Mouse (Mus musculus): Measurements from ENCODE around the gene Rnft1. TPM values are rescaled to one million over a fixed set of nuclear protein-coding genes. Genes with fewer than 3 reads are reported as not detected.
A peak's percentile ranks its signal among the peaks of the same experiment; 100 is the strongest.
"Not testable (repeated sequence)": the region's sequence is repeated elsewhere in the genome, so short reads cannot be mapped to it uniquely, and the experiment has no call there.

Gene Rnft1
- polyA plus RNA-seq (2015; fragmentation: Nextera tagmentation; extraction: Ambion mirVana), result 56.3 and 61.3 TPM in 2 replicates

DNA sequence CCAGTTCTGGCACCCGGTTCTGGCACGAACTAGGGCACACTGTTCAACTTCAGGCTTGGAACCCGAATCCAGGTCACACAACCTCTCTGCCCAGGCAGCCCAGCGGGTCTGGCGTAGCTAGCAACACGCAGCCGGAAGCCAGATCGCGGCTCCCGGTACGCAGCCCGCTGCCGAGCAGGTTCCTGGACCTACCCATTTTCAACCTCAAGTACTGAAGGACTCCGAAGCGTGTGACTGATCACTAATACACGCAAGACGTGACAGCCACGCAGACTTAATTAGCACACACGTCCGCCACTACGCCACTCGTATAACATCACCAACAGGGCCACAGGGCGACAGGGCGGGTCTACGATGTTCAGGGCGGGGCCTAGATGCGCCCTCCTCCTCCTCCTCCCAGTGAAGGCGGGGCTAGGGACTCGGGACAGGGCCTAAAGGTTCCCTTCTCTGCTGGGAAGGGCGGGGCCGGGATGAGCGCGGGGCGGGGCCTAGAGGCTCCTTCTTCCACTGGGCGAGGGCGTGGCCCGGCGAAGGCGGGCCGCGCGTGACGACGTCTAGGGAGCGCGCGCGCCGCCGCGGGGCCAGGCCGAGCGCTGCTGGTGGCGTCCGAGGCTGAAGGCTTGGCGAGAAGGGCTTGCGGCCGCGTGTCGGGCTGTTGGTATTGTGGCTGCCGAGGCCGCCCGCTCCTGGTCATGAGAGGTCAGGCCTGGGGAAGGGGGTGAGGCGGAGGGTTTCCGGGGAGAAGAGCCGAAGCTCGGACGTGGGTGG lies at the start of gene Rnft1:
Rnft1 (plus strand) TSS at position 557 of the 768 bp plus-strand sequence.
- Histone ChIP-seq H3K4me2 (replicated peaks) (peak within 1 kb of the TSS; percentile 83), H3K9me3 (no peaks in the 10 kb centered on the region), H3K4me3 (replicated peaks) (peak within 1 kb of the TSS; percentile 68), H3K9ac (peak within 1 kb of the TSS; percentile 76), H3K36me3 (no peaks in the 10 kb centered on the region), H3K4me1 (replicated peaks) (peaks cover 8% of the 10 kb centered on the region; the same call in 1 of the 2 replicates), H3K27me3 (replicated peaks) (no peaks in the 10 kb centered on the region), H3K27ac (peak within 1 kb of the TSS; percentile 93)
- under 1% methylated on average over 68 of the region's 68 CpGs for WGBS
- peak; percentile 99 for ATAC-seq

DNA sequence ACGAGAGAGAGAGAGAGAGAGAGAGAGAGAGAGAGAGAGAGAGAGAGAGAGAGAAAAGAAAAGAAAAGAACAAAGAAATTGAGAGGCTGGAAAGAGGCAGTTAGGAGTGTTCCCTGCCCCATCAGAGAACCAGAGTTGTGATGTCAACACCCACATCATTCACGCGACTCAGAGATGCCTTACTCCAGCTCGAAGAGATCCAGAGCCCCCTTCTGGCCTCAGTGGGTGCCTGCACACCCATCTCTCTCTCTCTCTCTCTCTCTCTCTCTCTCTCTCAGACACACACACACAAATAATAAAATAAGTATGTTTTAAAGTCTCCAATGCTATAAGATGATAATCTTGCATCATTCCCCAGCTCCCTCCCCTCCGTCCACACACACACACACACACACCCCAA lies 47.6 kb upstream of the Rnft1 start:
- Histone ChIP-seq H3K27ac (no peak overlapping the region), H3K9me3 (no peaks in the 10 kb centered on the region), H3K9ac (no peak overlapping the region), H3K4me2 (replicated peaks) (no peak overlapping the region), H3K4me3 (replicated peaks) (no peak overlapping the region), H3K27me3 (replicated peaks) (no peaks in the 10 kb centered on the region), H3K36me3 (no peaks in the 10 kb centered on the region), H3K4me1 (replicated peaks) (no peaks in the 10 kb centered on the region)
- peak; percentile 67; the same call in 1 of the 2 replicates for ATAC-seq
- 18% methylated on average over 5 of the region's 5 CpGs for WGBS

DNA sequence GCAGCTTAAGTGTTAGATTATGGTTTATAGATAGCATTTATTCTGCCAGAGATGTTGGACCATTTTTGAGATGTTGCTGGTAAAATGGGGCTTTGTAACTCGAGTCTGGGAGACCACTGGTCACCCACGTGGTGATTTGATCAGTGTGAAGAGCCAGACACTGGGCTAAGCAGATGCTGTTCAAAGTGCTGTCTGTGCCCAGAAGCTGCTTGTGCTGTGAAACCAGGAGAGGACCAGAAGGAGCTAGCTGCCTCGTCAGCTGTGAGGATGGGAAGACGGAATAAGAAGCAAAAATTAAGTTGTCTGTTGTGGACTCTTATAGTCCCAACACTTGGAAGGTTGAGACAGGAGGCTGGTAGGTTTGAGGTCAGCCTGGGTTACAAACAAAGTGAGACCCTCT lies 46.2 kb upstream of the Rnft1 start:
- Histone ChIP-seq H3K27me3 (replicated peaks) (no peaks in the 10 kb centered on the region), H3K9ac (no peak overlapping the region), H3K4me3 (replicated peaks) (no peak overlapping the region), H3K27ac (no peak overlapping the region), H3K36me3 (no peaks in the 10 kb centered on the region), H3K4me1 (replicated peaks) (no peaks in the 10 kb centered on the region), H3K4me2 (replicated peaks) (no peak overlapping the region), H3K9me3 (no peaks in the 10 kb centered on the region)
- WGBS, result 47% methylated on average over 4 of the region's 4 CpGs
- no peak for ATAC-seq

DNA sequence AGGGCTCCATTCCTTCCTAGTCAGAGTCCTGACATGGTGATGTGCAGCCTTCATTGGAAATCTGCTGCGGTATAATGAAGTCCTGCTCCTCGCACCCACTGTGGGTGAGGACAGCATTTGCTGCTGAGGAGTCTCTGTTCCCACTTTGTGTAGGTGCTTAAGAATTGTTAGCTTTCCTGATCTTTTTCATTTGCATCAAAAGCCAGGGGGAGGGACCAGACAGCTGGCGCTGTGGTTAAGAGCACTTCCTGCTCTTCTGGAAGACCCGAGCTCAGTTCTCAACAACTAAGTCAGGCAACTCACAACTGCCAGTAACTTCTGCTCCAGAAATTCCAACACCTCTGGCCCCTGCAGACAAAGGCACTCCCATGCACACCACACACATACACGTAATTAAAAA lies 43.7 kb upstream of the Rnft1 start:
- H3K27me3 ChIP-seq (replicated peaks), result no peaks in the 10 kb centered on the region
- 63% methylated on average over 5 of the region's 5 CpGs for WGBS
- no peaks in the 10 kb centered on the region for H3K36me3 ChIP-seq
- no peaks in the 10 kb centered on the region for H3K4me1 ChIP-seq (replicated peaks)
- no peak overlapping the region for H3K4me2 ChIP-seq (replicated peaks)
- no peak overlapping the region for H3K9ac ChIP-seq
- H3K9me3 ChIP-seq, result no peaks in the 10 kb centered on the region
- ATAC-seq, result no peak
- H3K4me3 ChIP-seq (replicated peaks), result no peak overlapping the region
- H3K27ac ChIP-seq, result no peak overlapping the region

DNA sequence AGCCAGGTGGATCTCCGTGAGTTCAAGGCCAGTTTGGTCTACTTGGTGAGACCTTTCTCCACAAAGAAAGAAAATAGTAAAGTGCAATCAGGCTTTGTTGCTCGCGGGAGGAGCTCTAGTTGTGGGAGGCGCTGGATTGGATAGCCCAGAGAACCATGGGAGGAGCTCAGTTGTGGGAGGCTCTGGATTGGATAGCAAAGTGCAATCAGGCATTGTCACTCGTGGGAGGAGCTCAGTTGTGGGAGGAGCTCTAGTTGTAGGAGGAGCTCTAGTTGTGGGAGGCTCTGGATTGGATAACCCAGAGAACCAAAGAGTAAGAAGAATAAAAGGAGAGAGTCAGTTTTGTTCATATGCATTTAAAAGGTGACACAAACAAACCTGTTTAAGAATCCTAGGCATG lies 30.5 kb upstream of the Rnft1 start:
- no peaks in the 10 kb centered on the region for H3K27me3 ChIP-seq (replicated peaks)
- no peak overlapping the region for H3K27ac ChIP-seq
- H3K9ac ChIP-seq, result no peak overlapping the region
- H3K4me3 ChIP-seq (replicated peaks), result no peak overlapping the region
- ATAC-seq, result no peak
- H3K4me2 ChIP-seq (replicated peaks), result no peak overlapping the region
- no peaks in the 10 kb centered on the region for H3K9me3 ChIP-seq
- 91% methylated on average over 5 of the region's 5 CpGs for WGBS
- H3K36me3 ChIP-seq, result no peaks in the 10 kb centered on the region
- H3K4me1 ChIP-seq (replicated peaks), result no peaks in the 10 kb centered on the region

DNA sequence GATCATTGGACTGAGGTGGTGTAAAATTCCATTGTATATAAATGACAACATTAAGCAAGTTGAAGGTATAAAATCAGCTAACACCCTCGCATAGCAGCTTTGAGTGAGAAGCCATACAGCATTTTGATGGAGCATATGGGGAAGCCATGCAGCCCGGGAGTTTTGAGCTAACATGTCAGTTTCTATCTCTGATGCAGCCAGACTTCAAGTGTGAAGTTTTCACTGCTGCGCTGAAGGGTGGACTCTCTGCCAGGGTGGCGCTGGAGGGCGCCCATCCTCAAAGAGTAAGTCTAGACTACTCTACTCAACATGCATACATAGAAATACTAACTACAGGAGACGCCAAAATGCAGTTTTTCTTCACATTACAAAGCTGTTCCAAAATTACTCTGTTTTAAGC lies 26.9 kb upstream of the Rnft1 start:
- no peak for ATAC-seq
- H3K4me2 ChIP-seq (replicated peaks), result no peak overlapping the region

DNA sequence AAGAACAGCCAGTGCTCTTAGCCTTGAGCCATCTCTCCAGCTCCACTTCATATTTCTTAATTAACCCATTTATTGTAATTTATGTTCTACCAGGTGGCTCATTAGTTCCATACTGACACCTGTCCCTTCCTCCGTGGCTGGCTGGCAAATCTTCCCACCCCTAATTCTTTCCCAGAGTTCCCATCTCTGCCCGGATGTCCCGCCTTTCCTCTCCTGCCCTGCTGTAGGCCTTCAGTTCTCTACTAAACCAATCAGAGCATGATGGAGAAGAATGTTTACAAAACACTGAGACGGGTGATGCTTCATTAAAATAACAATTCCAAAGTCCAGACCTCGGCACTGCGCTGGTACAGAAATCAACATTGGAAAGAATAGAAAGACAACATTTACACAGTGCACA lies 25.6 kb upstream of the Rnft1 start:
- no peaks in the 10 kb centered on the region for H3K36me3 ChIP-seq
- no peaks in the 10 kb centered on the region for H3K9me3 ChIP-seq
- no peak overlapping the region for H3K9ac ChIP-seq
- H3K4me2 ChIP-seq (replicated peaks), result no peak overlapping the region
- H3K27ac ChIP-seq, result no peak overlapping the region
- H3K27me3 ChIP-seq (replicated peaks), result no peaks in the 10 kb centered on the region
- no peak for ATAC-seq
- no peaks in the 10 kb centered on the region for H3K4me1 ChIP-seq (replicated peaks)
- 71% methylated on average over 6 of the region's 6 CpGs for WGBS
- H3K4me3 ChIP-seq (replicated peaks), result no peak overlapping the region

More for the DNA sequence above, 26.9 kb upstream of the Rnft1 start:
- Histone ChIP-seq H3K4me1 (replicated peaks) (no peaks in the 10 kb centered on the region), H3K27me3 (replicated peaks) (no peaks in the 10 kb centered on the region), H3K27ac (no peak overlapping the region), H3K9me3 (no peaks in the 10 kb centered on the region), H3K36me3 (no peaks in the 10 kb centered on the region), H3K4me3 (replicated peaks) (no peak overlapping the region), H3K9ac (no peak overlapping the region)
- 90% methylated on average over 6 of the region's 6 CpGs for WGBS

DNA sequence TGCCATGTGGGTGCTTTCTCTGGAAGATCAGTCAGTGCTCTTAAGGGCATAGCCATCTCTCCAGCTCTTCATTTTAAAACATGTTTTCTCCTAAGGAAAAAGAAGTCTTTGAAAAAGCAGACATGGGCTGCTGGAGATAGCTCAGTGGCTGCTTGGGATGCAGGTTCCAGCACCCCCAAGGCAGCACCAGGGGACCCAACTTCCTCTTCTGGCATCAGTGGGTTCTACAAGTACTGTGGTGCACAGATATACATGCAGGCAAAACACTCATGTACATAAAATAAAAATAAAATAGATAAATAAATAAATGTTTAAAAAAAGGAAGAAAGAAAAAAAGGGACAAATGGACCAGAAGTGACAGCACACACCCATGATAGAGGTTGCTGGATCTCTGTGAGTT lies 21.9 kb upstream of the Rnft1 start:
- H3K36me3 ChIP-seq, result no peaks in the 10 kb centered on the region
- H3K27me3 ChIP-seq (replicated peaks), result no peaks in the 10 kb centered on the region
- no peak overlapping the region for H3K4me2 ChIP-seq (replicated peaks)
- no peak overlapping the region for H3K9ac ChIP-seq
- no peak overlapping the region for H3K27ac ChIP-seq
- ATAC-seq, result no peak
- no peaks in the 10 kb centered on the region for H3K9me3 ChIP-seq
- H3K4me1 ChIP-seq (replicated peaks), result no peaks in the 10 kb centered on the region
- H3K4me3 ChIP-seq (replicated peaks), result no peak overlapping the region

DNA sequence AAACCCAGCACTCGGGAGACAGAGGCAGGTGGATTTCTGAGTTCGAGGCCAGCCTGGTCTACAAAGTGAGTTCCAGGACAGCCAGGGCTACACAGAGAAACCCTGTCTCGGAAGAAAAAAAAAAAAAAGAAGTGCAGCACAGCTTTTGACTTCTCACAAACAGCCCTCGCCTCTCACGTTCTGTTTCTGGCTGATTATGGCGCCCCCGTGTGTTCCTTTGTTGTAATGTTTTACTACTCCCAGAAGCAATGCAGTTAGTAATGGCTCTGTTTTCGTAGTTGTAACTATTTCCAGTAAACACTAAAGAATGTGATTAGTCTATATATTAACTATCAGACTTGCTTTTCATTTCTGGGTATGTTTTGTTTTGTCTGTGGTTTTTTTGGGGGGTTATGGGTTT lies 20.2 kb upstream of the Rnft1 start:
- not testable (repeated sequence) for H3K4me3 ChIP-seq (replicated peaks); H3K36me3 ChIP-seq; H3K9me3 ChIP-seq; H3K4me2 ChIP-seq (replicated peaks); H3K4me1 ChIP-seq (replicated peaks); H3K27ac ChIP-seq; H3K9ac ChIP-seq; H3K27me3 ChIP-seq (replicated peaks)
- WGBS, result 13% methylated on average over 8 of the region's 8 CpGs
- peak; percentile 36; the same call in 1 of the 2 replicates for ATAC-seq

DNA sequence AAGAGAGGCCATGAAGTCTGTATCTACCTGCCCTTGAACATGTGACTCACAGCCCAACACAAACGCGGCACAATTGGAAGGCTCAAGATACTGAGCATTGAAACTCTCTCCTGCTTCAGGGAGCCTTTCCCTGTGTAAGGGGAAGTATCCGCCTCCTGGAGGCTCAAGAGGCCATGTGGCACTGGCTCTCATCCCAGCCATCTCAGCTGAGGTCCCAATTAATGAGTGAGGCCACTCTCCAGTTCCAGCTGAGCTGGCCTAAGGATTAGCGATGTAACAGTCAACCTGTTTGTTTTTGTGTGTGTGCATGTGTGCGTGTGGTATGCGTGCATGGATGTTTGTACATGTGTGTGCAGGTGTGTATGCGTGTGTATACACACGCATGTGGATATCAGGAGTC lies 16.1 kb upstream of the Rnft1 start:
- H3K9ac ChIP-seq, result no peak overlapping the region
- H3K9me3 ChIP-seq, result no peaks in the 10 kb centered on the region
- H3K4me2 ChIP-seq (replicated peaks), result no peak overlapping the region
- 0 out of 2 replicates have a peak, but pooled peaks cover 2% of the 10 kb centered on the region for H3K4me1 ChIP-seq (replicated peaks)
- 79% methylated on average over 8 of the region's 8 CpGs for WGBS
- no peaks in the 10 kb centered on the region for H3K27me3 ChIP-seq (replicated peaks)
- H3K4me3 ChIP-seq (replicated peaks), result no peak overlapping the region
- ATAC-seq, result no peak
- H3K27ac ChIP-seq, result no peak overlapping the region
- H3K36me3 ChIP-seq, result no peaks in the 10 kb centered on the region

DNA sequence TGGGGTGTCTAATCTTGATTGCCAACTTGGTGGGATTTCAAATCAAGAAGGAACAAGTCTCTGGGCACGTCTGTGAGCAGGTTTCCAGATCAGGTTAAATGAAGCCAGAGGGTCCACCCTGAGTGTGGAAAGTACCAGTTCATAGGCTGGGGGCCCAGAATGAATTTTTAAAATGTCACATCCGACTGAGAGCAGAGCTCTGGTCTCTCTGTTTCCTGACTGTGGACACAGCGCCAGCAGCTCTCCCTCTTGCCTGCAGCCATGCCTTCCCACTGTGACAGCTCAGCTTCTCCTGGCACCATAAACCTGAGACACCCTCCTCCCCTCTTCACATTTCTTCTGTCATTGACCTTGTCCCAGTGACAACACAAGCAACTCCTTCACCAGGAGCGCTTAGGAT lies 15.5 kb upstream of the Rnft1 start:
- H3K4me3 ChIP-seq (replicated peaks), result no peak overlapping the region
- H3K4me1 ChIP-seq (replicated peaks), result 0 out of 2 replicates have a peak, but pooled peaks cover 6% of the 10 kb centered on the region
- no peak overlapping the region for H3K27ac ChIP-seq
- no peak overlapping the region for H3K4me2 ChIP-seq (replicated peaks)
- no peaks in the 10 kb centered on the region for H3K9me3 ChIP-seq
- H3K9ac ChIP-seq, result no peak overlapping the region
- H3K36me3 ChIP-seq, result no peaks in the 10 kb centered on the region
- WGBS, result 66% methylated on average over 4 of the region's 4 CpGs
- no peak for ATAC-seq
- no peaks in the 10 kb centered on the region for H3K27me3 ChIP-seq (replicated peaks)

DNA sequence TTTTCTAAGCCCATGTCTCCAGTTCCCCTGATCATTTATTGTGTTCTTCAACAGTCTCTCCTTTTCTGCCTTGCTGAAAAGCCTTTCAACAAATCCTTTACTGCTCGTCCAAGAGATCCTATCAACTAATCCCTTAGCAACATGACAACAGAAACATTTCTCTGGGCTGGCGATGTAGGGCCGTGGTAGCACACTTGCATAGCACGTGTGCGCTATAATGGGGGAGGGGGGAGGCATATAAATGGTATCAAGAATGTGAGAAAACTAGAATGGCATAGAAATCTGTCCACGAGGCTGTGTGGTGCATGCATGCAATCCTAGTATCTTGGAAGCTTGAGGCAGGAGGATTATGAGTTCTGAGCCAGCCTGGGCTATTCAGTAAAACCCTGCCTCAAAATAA lies 12.7 kb upstream of the Rnft1 start:
- Histone ChIP-seq H3K4me2 (replicated peaks) (no peak overlapping the region), H3K9me3 (no peaks in the 10 kb centered on the region), H3K9ac (no peak overlapping the region), H3K4me3 (replicated peaks) (no peak overlapping the region), H3K4me1 (replicated peaks) (0 out of 2 replicates have a peak, but pooled peaks cover 8% of the 10 kb centered on the region), H3K27ac (no peak overlapping the region), H3K27me3 (replicated peaks) (no peaks in the 10 kb centered on the region), H3K36me3 (no peaks in the 10 kb centered on the region)
- WGBS, result 53% methylated on average over 6 of the region's 6 CpGs
- no peak for ATAC-seq

DNA sequence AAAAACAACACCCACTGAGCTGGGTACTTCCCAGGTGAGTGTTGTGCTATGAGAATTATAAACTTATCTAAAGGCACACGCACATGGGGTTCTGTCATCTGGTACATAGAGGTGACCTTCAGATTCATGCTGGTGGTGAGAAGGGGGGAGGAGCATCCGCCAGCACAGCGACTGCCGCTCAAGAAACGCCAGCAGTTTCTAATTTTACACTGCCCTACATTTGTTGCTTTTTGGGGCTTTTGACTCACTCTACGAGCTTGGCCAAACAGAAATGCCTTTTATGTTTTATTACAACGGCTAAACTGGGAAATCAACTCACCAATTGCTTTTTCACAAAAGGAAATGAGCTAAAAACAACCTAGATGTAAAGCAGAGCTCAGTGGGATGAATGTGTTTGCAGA lies 11.7 kb upstream of the Rnft1 start:
- 9% methylated on average over 7 of the region's 7 CpGs for WGBS
- peak overlapping the region; percentile 56 for H3K27ac ChIP-seq
- peak overlapping the region; percentile 59 for H3K4me2 ChIP-seq (replicated peaks)

More for the DNA sequence above, 11.7 kb upstream of the Rnft1 start:
- 0 out of 2 replicates have a peak, but pooled peaks cover 8% of the 10 kb centered on the region for H3K4me1 ChIP-seq (replicated peaks)
- H3K9ac ChIP-seq, result no peak overlapping the region
- peak overlapping the region; percentile 17; the same call in 1 of the 2 replicates for H3K4me3 ChIP-seq (replicated peaks)
- H3K36me3 ChIP-seq, result no peaks in the 10 kb centered on the region
- peak; percentile 52 for ATAC-seq
- no peaks in the 10 kb centered on the region for H3K9me3 ChIP-seq
- H3K27me3 ChIP-seq (replicated peaks), result no peaks in the 10 kb centered on the region

Measured in intestine, embryonic 15.5 days (tissue).